Mouse (Mus musculus): ENCODE data around the gene Npc1l1.

Gene Npc1l1

DNA sequence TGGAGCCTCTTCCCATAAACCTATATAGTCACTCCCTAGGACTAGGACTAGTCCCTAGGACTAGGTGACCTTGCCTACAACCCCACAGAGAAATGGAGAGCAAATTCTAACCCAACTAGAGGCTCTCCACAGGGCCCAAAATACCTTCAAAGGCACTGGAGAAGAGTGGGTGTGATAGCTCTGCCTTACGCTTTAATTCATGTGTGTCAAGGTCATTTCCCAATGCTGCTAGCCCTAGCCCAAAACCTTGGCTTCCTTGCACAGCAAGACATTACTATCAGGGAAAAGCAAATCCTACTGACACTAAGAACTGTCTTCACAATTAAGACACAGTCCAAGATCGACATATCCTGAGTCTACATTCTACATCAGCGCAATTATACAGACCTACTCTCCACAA lies 66.9 kb downstream of the Npc1l1 start:
- no peak for DNase-seq (ENCODE audit: low spot score in 2 of 2)

DNA sequence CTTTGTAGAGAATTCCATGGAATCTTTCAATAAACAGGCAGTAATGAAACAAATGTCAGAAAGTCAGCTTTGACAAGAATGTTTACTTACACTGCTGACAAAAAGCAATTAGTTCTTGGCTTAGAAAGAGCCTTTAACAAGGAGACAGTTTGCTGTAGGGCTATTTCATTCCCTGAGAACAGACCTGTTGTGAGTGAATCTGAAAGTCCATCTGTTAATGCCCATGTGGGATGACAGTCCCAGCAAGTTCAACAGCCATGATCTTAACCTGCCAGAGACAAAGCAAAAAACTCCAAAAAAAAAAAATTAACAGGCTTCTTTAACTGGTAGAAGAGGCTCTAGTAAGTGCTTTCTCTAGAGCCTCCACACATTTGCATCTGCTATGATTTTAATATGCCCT lies 68.4 kb downstream of the Npc1l1 start:
- DNase-seq (ENCODE audit: low spot score in 2 of 2), result no peak
